Mouse (Mus musculus) embryonic fibroblast, embryonic 13.5 days (primary cell): ENCODE data around the gene Gm7876.
"Not testable (repeated sequence)": the region's sequence is repeated elsewhere in the genome, so short reads cannot be mapped to it uniquely, and the experiment has no call there.

Experiments
- CTCF ChIP-seq: IDR thresholded peaks from 2 replicates; pipeline ENCODE4 v1.5.1; 2011; ENCODE audit warnings: mild to moderate bottlenecking, control low read depth, low read length, moderate library complexity, borderline replicate concordance; ENCODE audit not compliant: insufficient read depth
- POLR2A ChIP-seq: IDR thresholded peaks from 2 replicates; pipeline ENCODE4 v1.6.1; 2011; ENCODE audit warnings: low read depth, mild to moderate bottlenecking, control low read depth, low read length, moderate library complexity

DNA sequence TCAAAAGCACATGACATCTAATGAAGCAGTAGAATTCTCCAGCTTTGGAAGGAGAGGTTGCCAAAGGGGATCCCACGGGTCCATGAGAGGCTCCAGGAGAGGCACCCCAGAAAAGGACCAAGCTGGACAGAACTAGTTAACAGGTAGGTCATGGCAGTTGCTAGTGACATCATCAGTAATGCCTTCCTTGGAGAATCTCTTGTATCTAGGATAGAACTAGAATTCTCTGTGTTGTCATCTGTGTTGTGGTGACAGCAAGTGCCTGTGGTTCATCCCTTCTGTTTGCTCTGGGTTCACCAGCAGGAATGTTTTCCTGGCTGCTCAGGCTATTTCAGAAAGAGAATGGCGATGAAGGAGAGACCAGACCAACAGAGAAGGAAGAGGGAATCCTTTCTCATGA is 45.1 kb upstream of the Gm7876 start, which contains the start of gene Gm3239:
- not testable (repeated sequence) for TF ChIP-seq POLR2A, CTCF
